Mouse (Mus musculus): ENCODE results near the gene Slc27a1. TPM values are rescaled to one million over a fixed set of nuclear protein-coding genes. Genes with fewer than 3 reads are reported as not detected.

The Slc27a1 gene
- polyA plus RNA-seq, 1 experiment from 2014 or later = 18.2 TPM

- no peak overlapping the region for H3K4me3 ChIP-seq (ENCODE audit: low read depth, low read length)
- H3K4me2 ChIP-seq (replicated peaks; ENCODE audit: low read depth, low read length) = no peak overlapping the region
- H3K27me3 ChIP-seq (ENCODE audit: control insufficient read depth, insufficient read depth, low read length) = peaks cover 12% of the 10 kb centered on the region
- H3K36me3 ChIP-seq (ENCODE audit: control insufficient read depth, insufficient read depth, low read length) = no peaks in the 10 kb centered on the region
- 84% methylated on average over 4 of the region's 4 CpGs for whole genome bisulfite sequencing
- no peak overlapping the region for H3K9ac ChIP-seq (ENCODE audit: low read depth, low read length)
- no peak overlapping the region for H3K27ac ChIP-seq (ENCODE audit: low read depth, low read length)
- DNase-seq (ENCODE audit: low spot score) (no peak), ATAC-seq (ENCODE audit: low FRiP score) (no peak)
- H3K9me3 ChIP-seq (ENCODE audit: control insufficient read depth, low read length) = no peaks in the 10 kb centered on the region
- peaks cover 9% of the 10 kb centered on the region for H3K4me1 ChIP-seq (replicated peaks; ENCODE audit: control insufficient read depth, insufficient read depth, low read length)
These were observed 28.1 kb downstream of the Slc27a1 start for GRCm38 (mm10) chr8:71596798-71597197.

- Histone ChIP-seq H3K4me3 (ENCODE audit: low read depth, low read length) (no peak within 1 kb of the TSS), H3K4me1 (replicated peaks; ENCODE audit: control insufficient read depth, insufficient read depth, low read length) (peaks cover 9% of the 10 kb centered on the region), H3K4me2 (replicated peaks; ENCODE audit: low read depth, low read length) (no peak within 1 kb of the TSS), H3K9me3 (ENCODE audit: control insufficient read depth, low read length) (no peaks in the 10 kb centered on the region), H3K27ac (ENCODE audit: low read depth, low read length) (no peak within 1 kb of the TSS), H3K9ac (ENCODE audit: low read depth, low read length) (no peak within 1 kb of the TSS), H3K27me3 (ENCODE audit: control insufficient read depth, insufficient read depth, low read length) (peaks cover 19% of the 10 kb centered on the region), H3K36me3 (ENCODE audit: control insufficient read depth, insufficient read depth, low read length) (no peaks in the 10 kb centered on the region)
- ATAC-seq (ENCODE audit: low FRiP score) = no peak
- WGBS = 84% methylated on average over 3 of the region's 3 CpGs
- no peak for DNase-seq (ENCODE audit: low spot score)
These were observed 28.8 kb downstream of the Slc27a1 start, which contains the start of gene Fam129c for GRCm38 (mm10) chr8:71597451-71597850. TSS of gene Fam129c (plus strand) at chr8:71597648.

- H3K4me3 ChIP-seq (ENCODE audit: low read depth, low read length) = no peak overlapping the region
- no peak for ATAC-seq (ENCODE audit: low FRiP score)
These were observed 29.7 kb downstream of the Slc27a1 start for GRCm38 (mm10) chr8:71598375-71598774.

GRCm38 (mm10) chr8:71598841-71599240, 30.2 kb downstream of the Slc27a1 start:
- DNase-seq (ENCODE audit: low spot score) (no peak), ATAC-seq (ENCODE audit: low FRiP score) (no peak)
- no peaks in the 10 kb centered on the region for H3K9me3 ChIP-seq (ENCODE audit: control insufficient read depth, low read length)
- H3K36me3 ChIP-seq (ENCODE audit: control insufficient read depth, insufficient read depth, low read length) = no peaks in the 10 kb centered on the region
- H3K27ac ChIP-seq (ENCODE audit: low read depth, low read length) = no peak overlapping the region
- peaks cover 7% of the 10 kb centered on the region; the same call in 1 of the 2 replicates for H3K4me1 ChIP-seq (replicated peaks; ENCODE audit: control insufficient read depth, insufficient read depth, low read length)
- H3K27me3 ChIP-seq (ENCODE audit: control insufficient read depth, insufficient read depth, low read length) = peaks cover 32% of the 10 kb centered on the region
- no peak overlapping the region for H3K4me3 ChIP-seq (ENCODE audit: low read depth, low read length)
- 93% methylated on average over 5 of the region's 5 CpGs for WGBS
- H3K4me2 ChIP-seq (replicated peaks; ENCODE audit: low read depth, low read length) = no peak overlapping the region
- no peak overlapping the region for H3K9ac ChIP-seq (ENCODE audit: low read depth, low read length)

More at GRCm38 (mm10) chr8:71598375-71598774, 29.7 kb downstream of the Slc27a1 start:
- Histone ChIP-seq H3K4me2 (replicated peaks; ENCODE audit: low read depth, low read length) (no peak overlapping the region), H3K9me3 (ENCODE audit: control insufficient read depth, low read length) (no peaks in the 10 kb centered on the region), H3K27ac (ENCODE audit: low read depth, low read length) (no peak overlapping the region), H3K4me1 (replicated peaks; ENCODE audit: control insufficient read depth, insufficient read depth, low read length) (peaks cover 5% of the 10 kb centered on the region; the same call in 1 of the 2 replicates), H3K36me3 (ENCODE audit: control insufficient read depth, insufficient read depth, low read length) (no peaks in the 10 kb centered on the region), H3K9ac (ENCODE audit: low read depth, low read length) (no peak overlapping the region), H3K27me3 (ENCODE audit: control insufficient read depth, insufficient read depth, low read length) (peaks cover 28% of the 10 kb centered on the region)
- no peak for DNase-seq (ENCODE audit: low spot score)

GRCm38 (mm10) chr8:71601939-71602665, 33.4 kb downstream of the Slc27a1 start:
- Histone ChIP-seq H3K4me1 (replicated peaks; ENCODE audit: control insufficient read depth, insufficient read depth, low read length) (peaks cover 5% of the 10 kb centered on the region; the same call in 1 of the 2 replicates), H3K27ac (ENCODE audit: low read depth, low read length) (no peak overlapping the region), H3K4me3 (ENCODE audit: low read depth, low read length) (peak overlapping the region; percentile 24), H3K4me2 (replicated peaks; ENCODE audit: low read depth, low read length) (peak overlapping the region; percentile 47), H3K9ac (ENCODE audit: low read depth, low read length) (peak overlapping the region; percentile 40), H3K36me3 (ENCODE audit: control insufficient read depth, insufficient read depth, low read length) (no peaks in the 10 kb centered on the region), H3K9me3 (ENCODE audit: control insufficient read depth, low read length) (no peaks in the 10 kb centered on the region), H3K27me3 (ENCODE audit: control insufficient read depth, insufficient read depth, low read length) (peaks cover 34% of the 10 kb centered on the region)
- 3% methylated on average over 48 of the region's 65 CpGs for WGBS
- ATAC-seq (ENCODE audit: low FRiP score) (0 out of 2 replicates have a peak, but pooled peaks have one; percentile 9), DNase-seq (ENCODE audit: low spot score) (peak; percentile 48)

- Histone ChIP-seq H3K27ac (ENCODE audit: low read depth, low read length) (no peak overlapping the region), H3K4me2 (replicated peaks; ENCODE audit: low read depth, low read length) (peak overlapping the region; percentile 47), H3K4me1 (replicated peaks; ENCODE audit: control insufficient read depth, insufficient read depth, low read length) (peaks cover 5% of the 10 kb centered on the region; the same call in 1 of the 2 replicates), H3K9ac (ENCODE audit: low read depth, low read length) (peak overlapping the region; percentile 40; the same call in 1 of the 2 replicates), H3K36me3 (ENCODE audit: control insufficient read depth, insufficient read depth, low read length) (no peaks in the 10 kb centered on the region), H3K27me3 (ENCODE audit: control insufficient read depth, insufficient read depth, low read length) (peaks cover 34% of the 10 kb centered on the region), H3K4me3 (ENCODE audit: low read depth, low read length) (peak overlapping the region; percentile 24), H3K9me3 (ENCODE audit: control insufficient read depth, low read length) (no peaks in the 10 kb centered on the region)
- ATAC-seq (ENCODE audit: low FRiP score) = peak; percentile 79
- DNase-seq (ENCODE audit: low spot score) = peak; percentile 67
- under 1% methylated on average over 30 of the region's 32 CpGs for WGBS
These were observed 34.1 kb downstream of the Slc27a1 start for GRCm38 (mm10) chr8:71602666-71603334.

- H3K9me3 ChIP-seq (ENCODE audit: control insufficient read depth, low read length) = no peaks in the 10 kb centered on the region
- H3K27me3 ChIP-seq (ENCODE audit: control insufficient read depth, insufficient read depth, low read length) = peaks cover 34% of the 10 kb centered on the region
- H3K4me2 ChIP-seq (replicated peaks; ENCODE audit: low read depth, low read length) = no peak overlapping the region
- H3K4me3 ChIP-seq (ENCODE audit: low read depth, low read length) = no peak overlapping the region
- no peaks in the 10 kb centered on the region for H3K36me3 ChIP-seq (ENCODE audit: control insufficient read depth, insufficient read depth, low read length)
- 55% methylated on average over 7 of the region's 7 CpGs for WGBS
- ATAC-seq (ENCODE audit: low FRiP score) (no peak), DNase-seq (ENCODE audit: low spot score) (no peak)
- no peak overlapping the region for H3K9ac ChIP-seq (ENCODE audit: low read depth, low read length)
- H3K4me1 ChIP-seq (replicated peaks; ENCODE audit: control insufficient read depth, insufficient read depth, low read length) = peaks cover 5% of the 10 kb centered on the region; the same call in 1 of the 2 replicates
- no peak overlapping the region for H3K27ac ChIP-seq (ENCODE audit: low read depth, low read length)
These were observed 35.3 kb downstream of the Slc27a1 start for GRCm38 (mm10) chr8:71604021-71604420.

- H3K27me3 ChIP-seq (ENCODE audit: control insufficient read depth, insufficient read depth, low read length) = no peaks in the 10 kb centered on the region
- no peaks in the 10 kb centered on the region for H3K9me3 ChIP-seq (ENCODE audit: control insufficient read depth, low read length)
- H3K27ac ChIP-seq (ENCODE audit: low read depth, low read length) = peak within 1 kb of the TSS; percentile 83
- 0 out of 2 replicates have a peak, but pooled peaks cover 3% of the 10 kb centered on the region for H3K4me1 ChIP-seq (replicated peaks; ENCODE audit: control insufficient read depth, insufficient read depth, low read length)
- ATAC-seq (ENCODE audit: low FRiP score) (peak; percentile 99), DNase-seq (ENCODE audit: low spot score) (peak; percentile 97)
- H3K4me2 ChIP-seq (replicated peaks; ENCODE audit: low read depth, low read length) = peak within 1 kb of the TSS; percentile 60
- H3K4me3 ChIP-seq (ENCODE audit: low read depth, low read length) = peak within 1 kb of the TSS; percentile 92
- no peaks in the 10 kb centered on the region for H3K36me3 ChIP-seq (ENCODE audit: control insufficient read depth, insufficient read depth, low read length)
- under 1% methylated on average over 80 of the region's 82 CpGs for WGBS
- peak within 1 kb of the TSS; percentile 91 for H3K9ac ChIP-seq (ENCODE audit: low read depth, low read length)
These were observed 42.4 kb downstream of the Slc27a1 start, which contains the start of gene Colgalt1 for GRCm38 (mm10) chr8:71610822-71611651. TSS of gene Colgalt1 (plus strand) at chr8:71610998.

Data from hindbrain, embryonic 11.5 days (tissue).